Mouse (Mus musculus) hindbrain, postnatal 0 days (tissue): ENCODE measurements at regions not wholly inside any gene's neighbourhood (a gene's known extent, or its start where the extent isn't known, plus 50 kb on each side); places are given as distances from the start of the nearest gene placed in this dataset.

Source experiments
- ATAC-seq: fragments of 200-750 bp; cut with Nextera tagmentation; 2 replicates; pipeline ENCODE4 v1.8.0; 2017; ENCODE audit warnings: mild to moderate bottlenecking, moderate TSS enrichment, moderate library complexity
- DNase-seq: peaks from one replicate; pipeline ENCODE4 v3.0.0-alpha.2; 2015; ENCODE audit warnings: low spot score
- H3K27ac ChIP-seq: fragments of 300-500 bp; sonication (generic); 2 replicates; pipeline ENCODE4 v1.5.1; 2014; ENCODE audit warnings: mild to moderate bottlenecking
- H3K27me3 ChIP-seq: fragments of 300-500 bp; sonication (generic); 2 replicates; pipeline ENCODE4 v1.6.1; 2014; ENCODE audit warnings: low read length, mixed read lengths; ENCODE audit not compliant: insufficient read depth
- H3K36me3 ChIP-seq: fragments of 300-500 bp; sonication (generic); 2 replicates; pipeline ENCODE4 v1.6.1; 2014; ENCODE audit warnings: low read length, mixed read lengths; ENCODE audit not compliant: insufficient read depth
- H3K4me1 ChIP-seq: fragments of 300-500 bp; sonication (generic); 2 replicates; pipeline ENCODE4 v1.6.1; 2014; ENCODE audit warnings: antibody characterized with exemption, low read length, mixed read lengths; ENCODE audit not compliant: insufficient read depth
- H3K4me2 ChIP-seq: fragments of 300-500 bp; sonication (generic); 2 replicates; pipeline ENCODE4 v1.6.1; 2014; ENCODE audit warnings: low read depth, mild to moderate bottlenecking, low read length, moderate library complexity, mixed read lengths
- H3K4me3 ChIP-seq: fragments of 300-500 bp; sonication (generic); 2 replicates; pipeline ENCODE4 v1.5.1; 2014; ENCODE audit warnings: low read length
- H3K9ac ChIP-seq: fragments of 300-500 bp; sonication (generic); replicated peaks from 2 replicates; pipeline ENCODE4 v1.6.1; 2014; ENCODE audit warnings: mild to moderate bottlenecking, low read length, moderate library complexity, mixed read lengths
- H3K9me3 ChIP-seq: fragments of 300-500 bp; sonication (generic); 2 replicates; pipeline ENCODE4 v1.6.1; 2016; ENCODE audit warnings: low read length, mixed read lengths
- CTCF ChIP-seq: IDR thresholded peaks from 2 replicates; pipeline ENCODE4 v1.5.1; 2016; ENCODE audit warnings: antibody characterized with exemption, control low read depth, low read depth
- WGBS: fragments of 180-500 bp; shearing (Covaris S2); extraction: QIAGEN DNeasy Blood & Tissue Kit; methylation state at CpG from one replicate; pipeline ENCODE4 v1.1.7; 2014; 5-methylcytosine and 5-hydroxymethylcytosine counted together

GRCm38 (mm10) chr6:98872334-98872733 is 529.8 kb upstream of the Gm765 start:
- no peaks in the 10 kb centered on the region for H3K36me3 ChIP-seq
- H3K27ac ChIP-seq: no peak overlapping the region
- ATAC-seq (no peak), DNase-seq (no peak)
- no peaks in the 10 kb centered on the region for H3K4me1 ChIP-seq
- H3K4me2 ChIP-seq: no peak overlapping the region
- no peaks in the 10 kb centered on the region for H3K27me3 ChIP-seq
- no peaks in the 10 kb centered on the region for H3K9me3 ChIP-seq
- WGBS: 62% methylated on average over 3 of the region's 3 CpGs
- H3K4me3 ChIP-seq: no peak overlapping the region
- no peak for TF ChIP-seq CTCF
- H3K9ac ChIP-seq: no peak overlapping the region

DNA sequence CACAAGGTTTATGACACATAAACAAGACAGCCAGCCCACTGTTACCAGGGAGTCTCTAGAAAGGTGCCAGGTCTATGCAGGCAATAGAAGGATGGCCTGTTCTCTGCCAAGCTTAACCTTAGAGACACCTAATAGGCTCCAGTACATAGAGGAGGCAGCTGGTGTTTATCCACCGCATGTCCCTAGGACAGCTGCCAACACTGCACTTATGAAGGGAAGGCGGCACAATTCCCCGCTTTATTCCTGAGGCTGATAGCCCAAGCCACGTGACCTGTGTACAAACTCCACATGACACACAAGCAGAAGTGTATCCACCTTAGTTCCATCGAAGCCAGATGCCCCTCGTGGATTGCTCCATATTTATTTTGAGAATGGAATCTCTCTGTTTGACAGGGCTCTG is 527.2 kb upstream of the Gm765 start:
- H3K9me3 ChIP-seq: no peaks in the 10 kb centered on the region
- no peak overlapping the region for H3K9ac ChIP-seq
- H3K4me1 ChIP-seq: no peaks in the 10 kb centered on the region
- H3K27ac ChIP-seq: no peak overlapping the region
- peak; percentile 25 for DNase-seq
- ATAC-seq: no peak
- H3K27me3 ChIP-seq: no peaks in the 10 kb centered on the region
- no peaks in the 10 kb centered on the region for H3K36me3 ChIP-seq
- 68% methylated on average over 6 of the region's 6 CpGs for WGBS
- no peak overlapping the region for H3K4me3 ChIP-seq
- no peak overlapping the region for H3K4me2 ChIP-seq
- TF ChIP-seq CTCF: no peak

GRCm38 (mm10) chr6:98864306-98864705 is 521.8 kb upstream of the Gm765 start:
- Histone ChIP-seq H3K27ac (no peak overlapping the region), H3K9ac (no peak overlapping the region), H3K36me3 (no peaks in the 10 kb centered on the region), H3K4me3 (no peak overlapping the region), H3K27me3 (no peaks in the 10 kb centered on the region), H3K4me2 (no peak overlapping the region), H3K4me1 (no peaks in the 10 kb centered on the region), H3K9me3 (no peaks in the 10 kb centered on the region)
- no peak for ATAC-seq
- 59% methylated on average over 2 of the region's 2 CpGs for WGBS
- TF ChIP-seq CTCF: no peak
- no peak for DNase-seq

DNA sequence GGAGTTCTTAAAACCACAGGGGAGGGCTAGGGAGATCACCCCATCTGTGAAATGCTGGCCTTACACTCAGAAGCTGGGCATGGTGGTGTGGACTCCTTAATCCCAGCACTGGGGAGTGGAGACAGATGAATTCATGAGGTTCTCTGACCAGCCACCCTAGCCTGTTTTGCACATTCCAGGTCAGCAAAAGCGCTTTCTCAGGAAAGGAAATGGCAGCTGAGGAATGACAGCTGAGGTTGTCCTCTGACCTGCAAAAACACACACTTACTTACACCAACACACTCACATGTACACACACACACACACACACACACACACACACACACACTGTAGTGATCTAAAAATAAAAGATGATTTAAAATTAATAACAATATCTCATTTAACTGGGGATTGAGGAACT is 513.4 kb upstream of the Gm765 start:
- H3K36me3 ChIP-seq: no peaks in the 10 kb centered on the region
- no peak overlapping the region for H3K4me3 ChIP-seq
- no peak overlapping the region for H3K4me2 ChIP-seq
- H3K4me1 ChIP-seq: no peaks in the 10 kb centered on the region
- WGBS: 90% methylated on average over 1 of the region's 1 CpGs
- H3K9me3 ChIP-seq: no peaks in the 10 kb centered on the region
- ATAC-seq (no peak), DNase-seq (no peak)
- TF ChIP-seq CTCF: no peak
- no peak overlapping the region for H3K27ac ChIP-seq
- no peaks in the 10 kb centered on the region for H3K27me3 ChIP-seq
- H3K9ac ChIP-seq: no peak overlapping the region

GRCm38 (mm10) chr6:98850906-98851305 is 508.4 kb upstream of the Gm765 start:
- 75% methylated on average over 2 of the region's 2 CpGs for WGBS
- Histone ChIP-seq H3K4me2 (no peak overlapping the region), H3K27me3 (no peaks in the 10 kb centered on the region), H3K9ac (no peak overlapping the region), H3K36me3 (no peaks in the 10 kb centered on the region), H3K4me1 (no peaks in the 10 kb centered on the region), H3K9me3 (no peaks in the 10 kb centered on the region), H3K27ac (no peak overlapping the region), H3K4me3 (no peak overlapping the region)
- no peak for ATAC-seq
- no peak for TF ChIP-seq CTCF
- DNase-seq: no peak

- Histone ChIP-seq H3K4me3 (no peak overlapping the region), H3K36me3 (no peaks in the 10 kb centered on the region), H3K4me1 (no peaks in the 10 kb centered on the region), H3K9ac (no peak overlapping the region), H3K27ac (no peak overlapping the region), H3K4me2 (no peak overlapping the region), H3K9me3 (no peaks in the 10 kb centered on the region), H3K27me3 (no peaks in the 10 kb centered on the region)
- TF ChIP-seq CTCF: no peak
- 96% methylated on average over 1 of the region's 1 CpGs for WGBS
- DNase-seq (no peak), ATAC-seq (no peak)
These were observed 506.3 kb upstream of the Gm765 start for GRCm38 (mm10) chr6:98848835-98849234.

DNA sequence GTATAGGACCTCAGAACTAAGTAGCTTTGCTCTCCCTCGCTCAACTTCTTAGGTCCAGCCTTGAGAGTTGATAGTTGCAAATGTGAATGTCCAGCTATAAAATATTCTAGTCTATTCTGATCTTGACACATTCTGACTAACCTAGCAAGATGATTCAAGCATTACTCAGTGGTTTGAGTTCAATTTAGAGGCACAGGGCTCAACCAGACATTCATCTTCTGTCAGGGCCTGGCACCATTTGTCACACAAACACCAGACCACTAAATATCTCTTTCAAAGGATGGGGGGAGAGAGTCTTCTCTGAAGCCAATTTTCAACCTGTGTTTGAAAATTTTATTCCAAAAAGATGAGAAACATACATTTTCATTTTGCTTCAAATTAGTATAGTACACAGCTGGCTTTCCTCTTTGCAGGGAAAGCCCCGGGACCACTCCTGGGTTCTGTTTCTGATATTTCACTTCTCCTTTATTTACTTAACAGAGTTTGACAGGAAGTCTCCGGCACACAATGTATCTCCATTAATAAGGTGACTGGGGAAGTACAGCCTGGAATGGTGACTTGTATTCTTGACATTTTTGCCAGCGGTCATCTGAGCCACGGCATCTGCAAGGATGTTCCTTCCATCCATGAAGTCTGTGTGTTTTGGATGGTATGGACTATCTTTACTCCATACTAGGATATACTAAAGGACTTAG is 503.6 kb upstream of the Gm765 start:
- TF ChIP-seq CTCF: no peak
- Histone ChIP-seq H3K4me2 (no peak overlapping the region), H3K9ac (no peak overlapping the region), H3K9me3 (no peaks in the 10 kb centered on the region), H3K27ac (no peak overlapping the region), H3K36me3 (no peaks in the 10 kb centered on the region), H3K4me3 (no peak overlapping the region), H3K4me1 (no peaks in the 10 kb centered on the region), H3K27me3 (no peaks in the 10 kb centered on the region)
- DNase-seq (no peak), ATAC-seq (no peak)
- WGBS: 78% methylated on average over 5 of the region's 5 CpGs
